Mouse (Mus musculus): ENCODE data around the gene Ankrd11. TPM values are rescaled to one million over a fixed set of nuclear protein-coding genes. Genes with fewer than 3 reads are reported as not detected.

Gene Ankrd11
- total and polyA plus RNA-seq, 2 experiments from 2014 or later, result 24.3 to 65.8 TPM

DNA sequence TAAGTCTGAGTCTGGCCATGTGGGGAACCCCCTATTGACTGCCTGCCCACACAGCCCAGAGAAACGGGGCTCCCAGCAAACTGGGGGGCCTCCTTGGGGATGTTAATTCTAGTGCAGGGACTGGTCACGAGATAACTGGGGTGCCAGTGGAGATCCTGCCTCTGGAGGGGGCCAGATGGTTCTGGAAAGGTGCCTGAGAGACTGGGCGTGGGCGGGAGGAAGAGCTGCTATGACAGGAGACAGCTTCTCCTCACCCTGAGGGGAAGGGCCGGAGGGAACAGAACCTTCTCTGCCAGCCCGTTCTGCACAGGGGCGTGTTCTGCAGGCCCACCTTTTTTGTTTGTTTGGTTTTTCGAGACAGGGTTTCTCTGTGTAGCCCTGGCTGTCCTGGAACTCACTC lies 175.8 kb downstream of the Ankrd11 start:
- 77% methylated on average over 8 of the region's 8 CpGs for WGBS
- H3K4me3 ChIP-seq (ENCODE audit: low read depth, low read length), result no peak overlapping the region
- no peak overlapping the region for H3K27ac ChIP-seq (ENCODE audit: low read depth)
- TF ChIP-seq CTCF (IDR thresholded peaks at IDR 0.05; ENCODE audit: low read depth), result no peak
- no peak for TF ChIP-seq EP300 (IDR thresholded peaks at IDR 0.05; ENCODE audit: low read depth)
- H3K9me3 ChIP-seq (replicated peaks; ENCODE audit: control insufficient read depth, low read length), result no peaks in the 10 kb centered on the region
- no peak for DNase-seq (ENCODE audit: low spot score)
- no peaks in the 10 kb centered on the region for H3K27me3 ChIP-seq (ENCODE audit: control insufficient read depth, insufficient read depth, low read length)
- ATAC-seq (ENCODE audit: insufficient read depth, low read depth), result no peak
- peaks cover 4% of the 10 kb centered on the region; the same call in 1 of the 2 replicates for H3K4me1 ChIP-seq (ENCODE audit: control insufficient read depth, insufficient read depth)
- no peaks in the 10 kb centered on the region for H3K36me3 ChIP-seq (replicated peaks; ENCODE audit: control insufficient read depth, insufficient read depth, low read length)
- no peak overlapping the region for H3K9ac ChIP-seq (replicated peaks; ENCODE audit: low read depth, low read length)
- H3K4me2 ChIP-seq (ENCODE audit: low read depth, low read length), result no peak overlapping the region

DNA sequence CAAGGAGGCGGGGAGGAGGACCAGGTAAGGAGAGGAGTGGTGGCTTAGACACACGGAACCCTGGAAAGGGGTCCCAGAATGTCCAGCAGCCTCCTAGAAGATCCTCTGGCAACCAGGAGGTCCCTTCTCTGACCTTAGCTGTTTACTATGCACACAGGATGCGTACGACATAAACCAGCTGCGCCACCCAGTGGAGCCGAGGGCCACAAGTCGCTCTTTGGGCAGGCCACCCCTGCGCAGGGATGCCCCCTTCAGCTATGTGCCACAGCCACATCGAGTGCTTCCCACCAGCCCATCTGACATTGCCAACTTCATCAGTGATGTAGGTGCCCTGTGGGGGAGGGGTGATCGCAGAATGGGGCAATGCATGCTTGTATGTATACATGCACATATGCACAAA lies 176.6 kb downstream of the Ankrd11 start:
- Histone ChIP-seq H3K9ac (replicated peaks; ENCODE audit: low read depth, low read length) (no peak overlapping the region), H3K4me2 (ENCODE audit: low read depth, low read length) (peak overlapping the region; percentile 46; the same call in 1 of the 2 replicates), H3K27ac (ENCODE audit: low read depth) (no peak overlapping the region), H3K9me3 (replicated peaks; ENCODE audit: control insufficient read depth, low read length) (no peaks in the 10 kb centered on the region), H3K36me3 (replicated peaks; ENCODE audit: control insufficient read depth, insufficient read depth, low read length) (no peaks in the 10 kb centered on the region), H3K27me3 (ENCODE audit: control insufficient read depth, insufficient read depth, low read length) (no peaks in the 10 kb centered on the region), H3K4me1 (ENCODE audit: control insufficient read depth, insufficient read depth) (peaks cover 4% of the 10 kb centered on the region; the same call in 1 of the 2 replicates), H3K4me3 (ENCODE audit: low read depth, low read length) (no peak overlapping the region)
- DNase-seq (ENCODE audit: low spot score) (no peak), ATAC-seq (ENCODE audit: insufficient read depth, low read depth) (no peak)
- WGBS, result 64% methylated on average over 10 of the region's 10 CpGs
- TF ChIP-seq EP300 (IDR thresholded peaks at IDR 0.05; ENCODE audit: low read depth), result no peak
- TF ChIP-seq CTCF (IDR thresholded peaks at IDR 0.05; ENCODE audit: low read depth), result peak; percentile 24; the same call in 1 of the 2 replicates

DNA sequence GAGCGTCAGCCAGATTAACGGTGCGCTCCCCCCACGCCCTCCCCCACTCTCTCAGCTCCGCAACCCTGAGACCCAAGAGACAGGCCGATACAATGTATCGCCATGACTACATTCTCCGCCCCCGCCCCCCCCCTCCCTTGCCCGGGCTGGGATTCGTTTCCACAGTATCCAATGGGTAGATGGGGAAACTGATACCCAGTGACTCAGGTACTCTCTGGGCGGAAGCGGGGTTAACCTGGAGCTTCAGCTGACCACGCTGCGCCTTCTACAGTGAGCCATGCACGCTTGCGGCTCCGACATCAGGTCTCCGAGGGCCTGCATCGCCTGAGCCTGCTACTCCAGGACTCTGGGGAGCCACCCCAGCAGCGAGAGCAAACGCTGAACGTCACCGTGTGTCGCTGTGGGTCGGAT lies 177.4 kb downstream of the Ankrd11 start:
- Histone ChIP-seq H3K36me3 (replicated peaks; ENCODE audit: control insufficient read depth, insufficient read depth, low read length) (no peaks in the 10 kb centered on the region), H3K27ac (ENCODE audit: low read depth) (no peak overlapping the region), H3K9me3 (replicated peaks; ENCODE audit: control insufficient read depth, low read length) (no peaks in the 10 kb centered on the region), H3K4me2 (ENCODE audit: low read depth, low read length) (peak overlapping the region; percentile 46), H3K4me1 (ENCODE audit: control insufficient read depth, insufficient read depth) (peaks cover 4% of the 10 kb centered on the region; the same call in 1 of the 2 replicates), H3K27me3 (ENCODE audit: control insufficient read depth, insufficient read depth, low read length) (no peaks in the 10 kb centered on the region), H3K9ac (replicated peaks; ENCODE audit: low read depth, low read length) (no peak overlapping the region), H3K4me3 (ENCODE audit: low read depth, low read length) (no peak overlapping the region)
- WGBS, result 65% methylated on average over 26 of the region's 26 CpGs
- DNase-seq (ENCODE audit: low spot score) (no peak), ATAC-seq (ENCODE audit: insufficient read depth, low read depth) (no peak)
- TF ChIP-seq CTCF (IDR thresholded peaks at IDR 0.05; ENCODE audit: low read depth) (no peak), EP300 (IDR thresholded peaks at IDR 0.05; ENCODE audit: low read depth) (no peak)

DNA sequence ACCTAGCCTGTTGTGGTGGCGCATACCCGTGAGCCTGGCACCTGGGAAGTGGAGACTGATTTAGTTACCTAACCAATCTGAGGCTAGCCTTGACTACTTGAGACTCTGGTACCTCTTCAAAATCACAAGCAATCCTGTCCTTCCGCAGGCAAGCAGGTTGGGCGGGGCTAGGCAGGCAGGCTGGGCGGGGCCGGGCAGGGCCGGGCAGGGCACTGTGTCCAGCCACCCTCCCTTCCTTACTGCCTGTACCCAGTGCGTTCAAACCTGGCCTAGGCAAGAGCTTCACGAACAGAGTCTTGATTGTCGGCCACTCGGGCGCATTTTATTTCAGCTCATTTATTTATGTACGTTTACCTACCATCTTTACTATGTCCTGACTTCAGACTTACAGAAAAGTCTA lies 182.2 kb downstream of the Ankrd11 start:
- DNase-seq (ENCODE audit: low spot score), result no peak
- Histone ChIP-seq H3K4me3 (ENCODE audit: low read depth, low read length) (no peak overlapping the region), H3K27ac (ENCODE audit: low read depth) (no peak overlapping the region), H3K4me1 (ENCODE audit: control insufficient read depth, insufficient read depth) (peaks cover 4% of the 10 kb centered on the region; the same call in 1 of the 2 replicates), H3K36me3 (replicated peaks; ENCODE audit: control insufficient read depth, insufficient read depth, low read length) (no peaks in the 10 kb centered on the region), H3K9me3 (replicated peaks; ENCODE audit: control insufficient read depth, low read length) (no peaks in the 10 kb centered on the region), H3K27me3 (ENCODE audit: control insufficient read depth, insufficient read depth, low read length) (0 out of 2 replicates have a peak, but pooled peaks cover 3% of the 10 kb centered on the region), H3K4me2 (ENCODE audit: low read depth, low read length) (no peak overlapping the region), H3K9ac (replicated peaks; ENCODE audit: low read depth, low read length) (no peak overlapping the region)
- ATAC-seq (ENCODE audit: insufficient read depth, low read depth), result no peak
- 62% methylated on average over 13 of the region's 13 CpGs for WGBS
- TF ChIP-seq CTCF (IDR thresholded peaks at IDR 0.05; ENCODE audit: low read depth), result no peak
- no peak for TF ChIP-seq EP300 (IDR thresholded peaks at IDR 0.05; ENCODE audit: low read depth)

DNA sequence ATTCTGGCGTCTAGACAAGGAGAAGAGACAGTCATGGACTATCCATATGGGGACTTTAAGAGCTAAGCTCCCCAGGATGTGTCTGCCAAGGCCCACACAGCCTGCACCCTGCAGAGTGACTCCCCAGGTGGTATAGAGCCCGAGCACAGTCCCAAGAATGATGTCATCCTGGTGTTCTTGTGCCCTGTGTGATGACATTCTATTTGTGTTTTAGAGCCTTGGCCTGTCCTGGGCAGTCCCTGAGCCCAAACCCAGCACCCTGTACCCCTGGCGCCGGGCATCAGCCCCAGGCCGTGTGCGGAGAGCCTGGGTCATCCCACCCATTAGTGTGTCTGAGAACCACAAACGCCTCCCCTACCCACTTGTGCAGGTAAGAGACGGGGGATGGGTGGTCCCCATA lies 185.8 kb downstream of the Ankrd11 start:
- Histone ChIP-seq H3K4me2 (ENCODE audit: low read depth, low read length) (no peak overlapping the region), H3K4me1 (ENCODE audit: control insufficient read depth, insufficient read depth) (no peaks in the 10 kb centered on the region), H3K27ac (ENCODE audit: low read depth) (no peak overlapping the region), H3K9ac (replicated peaks; ENCODE audit: low read depth, low read length) (no peak overlapping the region), H3K27me3 (ENCODE audit: control insufficient read depth, insufficient read depth, low read length) (0 out of 2 replicates have a peak, but pooled peaks cover 3% of the 10 kb centered on the region), H3K36me3 (replicated peaks; ENCODE audit: control insufficient read depth, insufficient read depth, low read length) (no peaks in the 10 kb centered on the region), H3K4me3 (ENCODE audit: low read depth, low read length) (no peak overlapping the region), H3K9me3 (replicated peaks; ENCODE audit: control insufficient read depth, low read length) (no peaks in the 10 kb centered on the region)
- ATAC-seq (ENCODE audit: insufficient read depth, low read depth), result no peak
- TF ChIP-seq CTCF (IDR thresholded peaks at IDR 0.05; ENCODE audit: low read depth), result no peak
- TF ChIP-seq EP300 (IDR thresholded peaks at IDR 0.05; ENCODE audit: low read depth), result no peak
- WGBS, result 73% methylated on average over 8 of the region's 8 CpGs
- DNase-seq (ENCODE audit: low spot score), result no peak

DNA sequence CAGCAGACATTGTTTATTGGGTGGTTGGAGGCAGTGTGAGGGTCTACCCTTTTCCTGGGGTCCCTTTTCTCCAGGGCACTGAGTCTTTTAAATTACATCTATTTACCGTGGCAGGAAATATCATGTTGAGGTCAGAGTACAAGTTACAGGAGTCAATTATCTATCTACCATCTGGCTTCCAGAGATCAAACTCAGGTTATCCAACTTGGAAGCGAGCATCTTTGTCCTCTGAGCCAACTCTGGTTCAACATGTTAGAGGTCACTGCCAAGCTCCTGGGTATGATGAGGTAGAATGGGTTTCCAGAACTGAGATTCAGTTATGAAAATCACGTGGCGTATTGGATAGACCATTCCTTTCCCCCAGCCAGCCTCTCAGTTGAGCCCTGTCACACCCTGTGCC lies 187.0 kb downstream of the Ankrd11 start:
- Histone ChIP-seq H3K9ac (replicated peaks; ENCODE audit: low read depth, low read length) (no peak overlapping the region), H3K4me1 (ENCODE audit: control insufficient read depth, insufficient read depth) (no peaks in the 10 kb centered on the region), H3K27me3 (ENCODE audit: control insufficient read depth, insufficient read depth, low read length) (0 out of 2 replicates have a peak, but pooled peaks cover 3% of the 10 kb centered on the region), H3K9me3 (replicated peaks; ENCODE audit: control insufficient read depth, low read length) (no peaks in the 10 kb centered on the region), H3K27ac (ENCODE audit: low read depth) (no peak overlapping the region), H3K4me3 (ENCODE audit: low read depth, low read length) (no peak overlapping the region), H3K36me3 (replicated peaks; ENCODE audit: control insufficient read depth, insufficient read depth, low read length) (no peaks in the 10 kb centered on the region), H3K4me2 (ENCODE audit: low read depth, low read length) (no peak overlapping the region)
- WGBS, result 76% methylated on average over 4 of the region's 4 CpGs
- DNase-seq (ENCODE audit: low spot score), result no peak
- no peak for ATAC-seq (ENCODE audit: insufficient read depth, low read depth)
- TF ChIP-seq EP300 (IDR thresholded peaks at IDR 0.05; ENCODE audit: low read depth) (no peak), CTCF (IDR thresholded peaks at IDR 0.05; ENCODE audit: low read depth) (no peak)

Data from heart, postnatal 0 days (tissue).